Mouse (Mus musculus): ENCODE measurements at regions not wholly inside any gene's neighbourhood (a gene's known extent, or its start where the extent isn't known, plus 50 kb on each side); places are given as distances from the start of the nearest gene placed in this dataset.
"Not testable (repeated sequence)": the region's sequence is repeated elsewhere in the genome, so short reads cannot be mapped to it uniquely, and the experiment has no call there.

GRCm38 (mm10) chr12:95388185-95388584 lies 303.8 kb upstream of the Flrt2 start:
- DNase-seq (ENCODE audit: low spot score) = no peak

DNA sequence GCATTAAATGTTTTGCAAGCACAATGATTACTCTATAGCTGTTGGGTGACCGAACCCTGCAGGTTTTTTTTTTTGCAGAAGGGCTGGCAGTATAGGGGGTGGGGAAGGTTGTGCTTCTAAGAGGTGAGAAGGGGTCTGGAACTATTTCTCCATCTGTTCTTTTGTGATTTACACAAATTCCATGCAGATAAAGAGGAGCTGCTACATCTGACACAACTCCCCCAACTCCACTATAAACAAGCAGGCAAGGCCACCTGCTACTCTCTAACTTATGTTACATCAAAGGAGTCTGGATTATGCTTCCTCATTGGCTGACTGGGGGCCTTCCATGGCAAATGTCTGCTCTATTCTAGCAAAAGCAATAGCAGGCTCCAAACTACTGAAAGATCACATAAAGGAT lies 299.2 kb upstream of the Flrt2 start:
- DNase-seq (ENCODE audit: low spot score) = no peak

GRCm38 (mm10) chr12:95394991-95395530 lies 297.0 kb upstream of the Flrt2 start:
- no peak for DNase-seq (ENCODE audit: low spot score)

DNA sequence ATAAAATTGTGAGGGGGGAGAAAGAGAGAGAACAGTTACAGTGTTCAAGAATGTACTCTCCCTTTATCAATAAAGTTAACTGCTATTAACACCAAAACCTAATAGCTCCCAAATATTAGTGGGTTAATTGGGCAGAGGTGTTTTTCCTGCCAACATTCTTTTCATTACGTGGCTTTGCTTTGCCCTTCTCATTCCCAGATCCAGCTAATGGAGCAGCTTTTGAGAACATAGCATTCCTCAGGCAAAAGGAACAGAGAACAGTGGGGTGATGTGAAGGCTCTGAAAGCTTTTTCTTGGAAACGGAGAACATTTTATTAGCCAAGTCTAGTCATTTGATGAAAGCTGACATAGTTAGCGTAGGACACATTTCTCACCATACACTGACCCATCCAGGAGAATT lies 271.2 kb upstream of the Flrt2 start:
- DNase-seq (ENCODE audit: low spot score) = no peak

GRCm38 (mm10) chr12:95424739-95425138 lies 267.3 kb upstream of the Flrt2 start:
- DNase-seq (ENCODE audit: low spot score) = no peak

GRCm38 (mm10) chr12:95437226-95437625 lies 254.8 kb upstream of the Flrt2 start:
- DNase-seq (ENCODE audit: low spot score) = no peak

DNA sequence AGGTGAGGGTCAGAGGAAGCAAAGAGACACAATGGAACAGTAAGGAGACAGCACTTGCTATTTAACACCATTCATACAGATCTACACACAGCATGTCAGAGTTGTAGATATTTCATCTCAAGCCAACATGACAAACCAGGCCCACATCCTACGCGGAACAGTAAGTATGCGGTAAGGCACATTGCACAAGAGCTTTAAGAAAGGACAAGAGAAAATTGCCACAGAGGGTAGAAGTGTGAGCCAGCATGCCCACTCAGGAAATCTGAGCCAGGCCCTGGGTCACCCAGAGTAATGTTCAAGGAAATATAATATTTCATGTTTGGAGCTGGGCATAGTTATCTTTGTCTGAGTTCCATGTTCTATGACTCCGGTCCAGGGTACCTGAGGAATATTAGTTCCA lies 234.5 kb upstream of the Flrt2 start:
- DNase-seq (ENCODE audit: low spot score) = no peak

DNA sequence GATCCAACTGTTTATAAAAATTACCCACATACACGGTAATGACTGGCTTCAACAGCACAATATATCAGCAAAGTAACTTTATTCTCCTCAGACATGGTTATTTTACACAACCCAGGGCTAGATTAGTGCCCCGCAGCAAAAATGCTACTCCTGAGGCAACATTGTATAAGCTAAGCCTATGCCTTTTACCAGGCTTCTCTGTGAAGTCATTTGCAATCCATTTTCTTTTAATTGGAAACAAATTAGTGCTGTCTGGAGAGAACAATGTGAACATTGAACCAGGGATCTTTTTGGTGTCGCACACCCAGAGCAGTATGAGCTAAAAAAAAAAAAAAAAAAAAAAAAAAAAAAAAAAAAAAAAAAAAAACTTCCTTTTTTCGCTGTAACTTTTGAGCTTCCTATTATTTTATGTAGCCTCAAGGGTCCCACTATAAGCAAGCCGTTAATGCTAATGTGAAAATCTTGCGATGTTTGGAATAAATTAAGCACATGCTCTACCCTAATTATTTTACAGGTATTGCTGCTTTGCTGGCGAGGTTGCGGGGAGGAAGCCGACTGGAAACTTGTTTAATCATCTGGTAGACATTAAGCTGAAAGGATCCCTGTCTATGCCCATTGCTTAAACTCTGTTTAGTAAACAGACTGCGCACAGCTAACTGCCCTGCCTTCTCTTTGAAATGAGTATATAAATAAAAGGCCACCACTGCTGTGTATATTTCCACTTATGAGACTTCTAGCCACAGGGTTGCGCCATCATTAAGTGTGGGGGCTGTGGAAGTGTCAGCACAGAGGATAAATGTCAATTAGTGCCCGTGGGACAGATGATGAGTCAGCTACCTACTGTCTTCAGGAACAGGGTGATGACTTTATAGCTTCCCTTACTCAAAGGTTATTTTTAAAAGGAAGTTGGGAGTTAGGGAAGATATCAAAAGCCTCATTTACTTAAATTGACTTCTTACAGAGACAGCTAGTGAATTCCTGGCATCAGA lies 225.2 kb upstream of the Flrt2 start:
- no peak for DNase-seq (ENCODE audit: low spot score)

DNA sequence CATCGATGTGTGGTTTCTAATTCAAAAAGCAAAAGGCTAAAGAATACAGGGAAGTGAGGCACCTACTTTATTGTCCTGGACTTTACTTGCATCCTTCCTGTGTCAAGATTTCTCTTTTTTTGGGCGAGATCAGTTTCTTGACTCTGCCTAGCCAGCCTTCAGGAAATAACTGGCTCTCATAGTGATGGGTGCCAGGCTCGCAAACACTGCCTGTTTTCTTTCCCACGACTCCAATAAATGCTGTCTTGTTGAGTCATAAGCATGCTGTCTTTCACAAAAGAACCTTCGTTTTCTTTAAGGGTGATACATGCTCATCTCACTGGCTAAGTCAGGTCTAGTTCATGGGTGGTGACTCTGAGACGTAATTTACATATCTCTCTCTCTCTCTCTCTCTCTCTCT lies 222.1 kb upstream of the Flrt2 start:
- DNase-seq (ENCODE audit: low spot score) = no peak

- DNase-seq (ENCODE audit: low spot score) = no peak
These were observed 205.5 kb upstream of the Flrt2 start for GRCm38 (mm10) chr12:95486502-95486901.

DNA sequence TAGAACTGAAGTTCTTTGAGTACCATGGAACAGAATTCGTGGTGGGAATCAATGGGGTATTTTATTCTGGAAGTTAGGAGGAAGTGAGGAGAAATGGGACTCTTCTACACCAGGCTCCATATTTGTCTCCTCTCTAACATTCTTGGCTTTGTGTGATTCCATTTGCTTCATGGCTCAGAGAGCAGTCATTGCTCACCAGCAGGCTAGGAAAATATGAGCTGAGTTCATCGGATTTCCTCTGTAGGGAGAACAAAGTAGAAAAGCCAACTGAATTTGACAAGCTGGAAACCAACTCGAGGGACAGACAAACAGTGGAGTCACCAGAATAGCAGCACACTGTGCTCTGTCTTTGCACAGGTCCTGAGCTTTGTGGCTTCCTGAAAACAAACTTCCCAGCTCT lies 203.7 kb upstream of the Flrt2 start:
- no peak for DNase-seq (ENCODE audit: low spot score)

DNA sequence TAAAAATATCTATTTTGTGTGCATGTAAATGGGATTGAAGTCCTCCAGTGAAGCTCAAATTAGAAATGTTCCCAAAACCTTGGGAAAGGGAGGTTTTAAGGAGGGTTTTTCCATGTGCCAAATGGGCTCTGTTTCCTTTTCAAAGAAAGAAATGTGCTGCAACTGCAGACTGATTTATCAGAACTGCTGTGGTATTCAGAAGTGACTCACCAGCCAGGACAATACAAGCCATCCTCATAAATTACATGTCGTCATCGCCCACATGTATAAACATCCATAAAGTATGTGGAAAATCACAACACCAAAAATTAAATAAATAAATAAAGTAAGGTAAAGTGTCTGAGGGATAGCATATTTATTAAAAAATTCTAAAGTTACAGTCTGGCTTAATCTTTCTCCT lies 202.7 kb upstream of the Flrt2 start:
- no peak for DNase-seq (ENCODE audit: low spot score)

GRCm38 (mm10) chr12:95489848-95490247 lies 202.2 kb upstream of the Flrt2 start:
- DNase-seq (ENCODE audit: low spot score) = no peak

DNA sequence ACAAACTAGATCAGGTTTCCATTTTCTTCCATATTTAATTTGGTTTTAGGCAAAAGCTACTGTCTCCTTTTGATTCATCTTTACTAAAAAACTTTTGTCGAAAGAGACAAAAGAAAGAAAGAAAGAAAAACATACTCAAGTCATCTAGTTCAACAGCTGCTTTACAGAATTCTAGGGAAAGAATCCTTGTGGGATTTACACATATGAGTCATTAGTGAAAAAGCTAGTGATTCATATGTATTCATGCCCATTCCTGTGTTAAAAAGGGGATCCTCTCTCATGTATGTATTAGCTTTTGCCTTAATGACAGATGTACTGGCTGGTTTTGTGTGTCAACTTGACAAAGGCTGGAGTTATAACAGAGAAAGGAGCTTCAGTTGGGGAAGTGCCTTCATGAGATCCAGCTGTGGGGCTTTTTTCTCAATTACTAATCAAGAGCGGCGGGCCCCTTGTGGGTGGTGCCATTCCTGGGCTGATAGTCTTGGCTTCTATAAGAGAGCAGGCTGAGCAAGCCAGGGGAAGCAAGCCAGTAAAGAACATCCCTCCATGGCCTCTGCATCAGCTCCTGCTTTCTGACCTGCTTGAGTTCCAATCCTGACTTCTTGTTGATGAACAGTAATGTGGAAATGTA lies 200.1 kb upstream of the Flrt2 start:
- DNase-seq (ENCODE audit: low spot score) = not testable (repeated sequence)

GRCm38 (mm10) chr12:95501443-95501842 lies 190.6 kb upstream of the Flrt2 start:
- DNase-seq (ENCODE audit: low spot score) = no peak

DNA sequence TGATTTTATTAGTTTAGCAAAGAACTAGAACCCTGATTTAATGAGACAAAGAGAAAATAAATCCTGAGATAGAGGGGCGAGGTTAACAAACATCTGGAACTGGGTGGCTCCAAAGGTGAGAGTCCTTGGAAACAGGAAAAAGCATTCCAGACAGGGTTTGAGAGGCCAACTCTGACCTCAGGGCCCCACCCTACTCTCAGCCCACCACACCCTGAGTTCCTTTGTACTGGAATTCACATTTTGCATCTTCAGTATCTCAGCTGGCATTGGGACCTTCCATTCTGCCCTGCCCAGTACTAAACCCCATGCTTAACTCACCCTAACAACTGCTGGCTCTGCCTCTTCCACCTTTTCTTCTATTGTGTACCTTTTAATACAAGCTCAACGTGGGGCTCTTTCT lies 172.0 kb upstream of the Flrt2 start:
- DNase-seq (ENCODE audit: low spot score) = no peak

DNA sequence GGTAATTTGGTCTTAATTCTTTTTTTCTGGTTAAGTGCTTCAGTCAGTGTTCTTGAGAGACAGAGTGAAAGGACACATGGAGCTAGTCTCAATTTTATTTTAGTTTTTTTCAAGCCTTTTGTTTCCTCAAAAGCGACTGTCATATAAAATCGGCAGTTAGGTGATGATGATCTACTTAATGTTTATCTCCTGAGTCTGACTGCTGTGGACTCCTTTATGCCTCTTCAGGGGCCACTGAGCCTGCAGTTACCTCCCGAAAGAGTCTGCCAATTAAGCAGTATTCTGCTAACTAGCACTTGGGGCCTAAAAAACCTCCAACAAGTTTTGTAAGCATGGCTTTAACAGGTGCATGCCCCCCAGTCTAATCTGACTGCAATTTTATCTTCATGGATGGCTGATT lies 170.0 kb upstream of the Flrt2 start:
- no peak for DNase-seq (ENCODE audit: low spot score)

- DNase-seq (ENCODE audit: low spot score) = no peak
These were observed 158.0 kb upstream of the Flrt2 start for GRCm38 (mm10) chr12:95533888-95534639.

GRCm38 (mm10) chr12:95547301-95547700 lies 144.7 kb upstream of the Flrt2 start:
- DNase-seq (ENCODE audit: low spot score) = no peak

- no peak for DNase-seq (ENCODE audit: low spot score)
These were observed 138.9 kb upstream of the Flrt2 start for GRCm38 (mm10) chr12:95553129-95553528.

GRCm38 (mm10) chr12:95558706-95559406 lies 133.2 kb upstream of the Flrt2 start:
- DNase-seq (ENCODE audit: low spot score) = no peak

DNA sequence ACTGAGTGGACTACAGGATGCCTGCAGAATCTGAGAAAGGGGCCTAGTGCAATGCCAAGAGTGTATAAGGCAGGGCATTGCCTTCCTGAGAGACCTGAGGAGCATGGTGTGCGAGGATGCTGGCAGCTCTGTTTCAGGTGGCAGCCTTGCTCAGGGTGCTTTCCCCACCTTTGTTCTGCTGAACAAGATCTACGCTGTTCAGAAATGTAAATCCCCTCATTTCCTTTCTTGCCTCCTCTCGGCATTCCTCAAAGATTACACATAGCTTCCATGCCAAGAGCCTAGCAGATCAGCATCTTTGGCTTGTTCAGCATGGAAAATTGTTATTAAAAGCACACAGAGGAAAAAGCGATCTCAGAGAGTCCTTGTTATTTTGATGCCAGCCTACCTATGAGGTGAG lies 128.6 kb upstream of the Flrt2 start:
- no peak for DNase-seq (ENCODE audit: low spot score)
